Mouse (Mus musculus) hindbrain, embryonic 16.5 days (tissue): ENCODE results near the gene Inpp5k. TPM values are rescaled to one million over a fixed set of nuclear protein-coding genes. Genes with fewer than 3 reads are reported as not detected.
"Not testable (repeated sequence)": the region's sequence is repeated elsewhere in the genome, so short reads cannot be mapped to it uniquely, and the experiment has no call there.

Experiments
- ATAC-seq: fragments of 200-750 bp; cut with Nextera tagmentation; 2 replicates; pipeline ENCODE4 v1.8.0; 2017; ENCODE audit warnings: moderate TSS enrichment, moderate library complexity
- H3K27ac ChIP-seq: fragments of 300-500 bp; sonication (generic); 2 replicates; pipeline ENCODE4 v1.5.1; 2014; ENCODE audit warnings: low read depth, mild to moderate bottlenecking, control low read depth, low read length, moderate library complexity
- H3K27me3 ChIP-seq: fragments of 300-500 bp; sonication (generic); replicated peaks from 2 replicates; pipeline ENCODE4 v1.6.1; 2014; ENCODE audit warnings: low read length; ENCODE audit not compliant: control insufficient read depth, insufficient read depth
- H3K36me3 ChIP-seq: fragments of 300-500 bp; sonication (generic); 2 replicates; pipeline ENCODE4 v1.6.1; 2014; ENCODE audit warnings: mild to moderate bottlenecking, low read length, moderate library complexity, mixed read lengths; ENCODE audit not compliant: control insufficient read depth, insufficient read depth
- H3K4me1 ChIP-seq: fragments of 300-500 bp; sonication (generic); 2 replicates; pipeline ENCODE4 v1.6.1; 2014; ENCODE audit warnings: low read depth, low read length; ENCODE audit not compliant: control insufficient read depth, insufficient read depth
- H3K4me2 ChIP-seq: fragments of 300-500 bp; sonication (generic); 2 replicates; pipeline ENCODE4 v1.6.1; 2014; ENCODE audit warnings: mild to moderate bottlenecking, low read length, control low read depth, moderate library complexity
- H3K4me3 ChIP-seq: fragments of 300-500 bp; sonication (generic); 2 replicates; pipeline ENCODE4 v1.5.1; 2014; ENCODE audit warnings: mild to moderate bottlenecking, low read length, control low read depth, moderate library complexity
- H3K9ac ChIP-seq: fragments of 300-500 bp; sonication (generic); 2 replicates; pipeline ENCODE4 v1.6.1; 2014; ENCODE audit warnings: low read depth, mild to moderate bottlenecking, control low read depth, low read length, moderate library complexity
- H3K9me3 ChIP-seq: fragments of 300-500 bp; sonication (generic); 2 replicates; pipeline ENCODE4 v1.6.1; 2014; ENCODE audit warnings: mild to moderate bottlenecking, low read length, moderate library complexity; ENCODE audit not compliant: control insufficient read depth
- WGBS: fragments of 180-500 bp; shearing (Covaris S2); extraction: QIAGEN DNeasy Blood & Tissue Kit; methylation state at CpG from one replicate; pipeline ENCODE4 v1.1.7; 2014; 5-methylcytosine and 5-hydroxymethylcytosine counted together
- polyA plus RNA-seq: library from polyadenylated mRNA; unstranded; fragments of >200 nt; fragmentation: Nextera tagmentation; extraction: Ambion mirVana; gene quantifications from 2 replicates; pipeline ENCODE4 v1.2.1, GENCODE M21; 2015

The Inpp5k gene
- polyA plus RNA-seq, 1 experiment from 2014 or later: 39.8 TPM

DNA sequence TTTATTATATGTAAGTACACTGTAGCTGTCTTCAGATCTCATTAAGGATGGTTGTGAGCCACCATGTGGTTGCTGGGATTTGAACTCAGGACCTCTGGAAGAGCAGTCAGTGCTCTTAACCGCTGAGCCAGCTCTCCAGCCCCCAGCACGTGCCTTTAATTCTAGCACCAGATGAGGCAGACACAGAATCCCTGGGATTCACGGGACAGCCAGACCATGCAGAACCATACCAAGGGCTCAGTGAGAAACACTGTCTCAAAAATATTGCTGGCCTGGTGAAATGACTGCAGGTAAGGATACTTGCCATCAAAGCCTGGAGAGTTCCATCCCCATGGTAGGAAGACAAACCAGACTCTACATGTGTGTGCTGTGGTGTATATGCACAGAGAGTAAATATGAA, 66.7 kb downstream of the Inpp5k start:
- not testable (repeated sequence) for ATAC-seq
- peaks cover 34% of the 10 kb centered on the region for H3K36me3 ChIP-seq

More for the DNA sequence above, 66.7 kb downstream of the Inpp5k start:
- not testable (repeated sequence) for H3K9me3 ChIP-seq, H3K4me3 ChIP-seq, H3K27ac ChIP-seq, H3K27me3 ChIP-seq, H3K4me2 ChIP-seq, H3K9ac ChIP-seq, H3K4me1 ChIP-seq
- 96% methylated on average over 3 of the region's 3 CpGs for WGBS

Other genes with a start within 250 kb of the Inpp5k start
- 45.4 and 53.2 TPM in 2 replicates for gene Serpinf1, start 208.3 kb upstream of the Inpp5k start, polyA plus RNA-seq
- 0.06 TPM in 1 of 2 replicates, not detected in the other for gene Serpinf2, start 191.4 kb upstream of the Inpp5k start, polyA plus RNA-seq
- gene Wdr81, start 176.3 kb upstream of the Inpp5k start, polyA plus RNA-seq: 6.1 and 8.1 TPM in 2 replicates
- gene Tlcd2, start 169.3 kb upstream of the Inpp5k start, polyA plus RNA-seq: 2.0 and 2.9 TPM in 2 replicates
- gene Prpf8, start 144.2 kb upstream of the Inpp5k start, polyA plus RNA-seq: 38.8 and 41.9 TPM in 2 replicates
- 2.9 and 4.2 TPM in 2 replicates for gene Rilp, start 120.9 kb upstream of the Inpp5k start, polyA plus RNA-seq
- 4.2 and 4.6 TPM in 2 replicates for gene Scarf1, start 117.4 kb upstream of the Inpp5k start, polyA plus RNA-seq
- 16.0 and 16.9 TPM in 2 replicates for gene Slc43a2, start 99.3 kb upstream of the Inpp5k start, polyA plus RNA-seq
- 109 and 110 TPM in 2 replicates for gene Pitpna, start 42.9 kb upstream of the Inpp5k start, polyA plus RNA-seq
- gene Myo1c, start 19.5 kb downstream of the Inpp5k start, polyA plus RNA-seq: 13.6 and 16.7 TPM in 2 replicates
- gene Crk, start 48.3 kb downstream of the Inpp5k start, polyA plus RNA-seq: 106 and 109 TPM in 2 replicates
- gene Ywhae, start 101.9 kb downstream of the Inpp5k start, polyA plus RNA-seq: 1,437 and 1,451 TPM in 2 replicates
- 3.7 and 4.2 TPM in 2 replicates for gene Doc2b, start 165.1 kb downstream of the Inpp5k start, polyA plus RNA-seq